Comparison of ENCODE assay signal across 9 mouse cellular contexts in the genomic region with DNA sequence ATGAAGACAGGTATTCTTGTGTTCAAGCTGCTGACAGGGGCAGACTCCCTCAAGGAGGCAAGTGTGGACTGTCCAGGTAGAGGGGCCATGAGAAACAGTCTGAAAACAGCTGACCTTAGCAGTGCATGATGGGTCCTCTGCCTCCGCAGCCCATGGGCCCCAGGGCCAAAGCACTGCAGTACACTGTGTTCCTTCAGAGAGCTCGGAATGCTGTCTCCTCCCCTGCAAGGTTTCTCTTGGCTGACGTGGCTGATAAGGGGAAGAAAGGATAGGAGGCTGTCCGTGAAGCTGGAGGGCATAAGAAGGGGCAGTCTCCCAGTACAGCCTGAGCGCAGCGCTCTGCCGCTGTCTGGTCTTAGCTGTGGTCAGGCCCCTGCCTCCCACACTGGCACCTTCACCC. TPM values are rescaled to one million over a fixed set of nuclear protein-coding genes. Genes with fewer than 3 reads are reported as not detected.
DNase-seq lines count a peak whose midpoint lies in the region; ATAC-seq and TF ChIP-seq lines count a peak whose summit lies in the region.
"Had no signal": no experiment of that assay in that cellular context is flagged by ENCODE, and none has a peak within 500 bp of the region (broad histone marks: within the 10 kb centered on the region; RNA-seq: fewer than 3 reads in every experiment).

No protein-coding gene starts in this region.

- TF ChIP-seq CTCF in liver, postnatal 0 days (IDR thresholded peaks at IDR 0.05; ENCODE audit: low read depth): no peak

- H3K4me2 ChIP-seq in liver, postnatal 0 days (ENCODE audit: low read depth, low read length): no peak overlapping the region
- no peak overlapping the region for H3K4me2 ChIP-seq in liver, embryonic 12.5 days
- H3K4me2 ChIP-seq in heart, embryonic 14.5 days (ENCODE audit: low read length): 0 out of 2 replicates have a peak overlapping the region, but pooled peaks have one; percentile 11
- no peak overlapping the region; the same call in 1 of the 2 replicates for H3K4me2 ChIP-seq in kidney, embryonic 16.5 days (replicated peaks; ENCODE audit: low read depth, low read length)
- no peak overlapping the region for H3K4me2 ChIP-seq in midbrain, embryonic 14.5 days (ENCODE audit: low read length)

- H3K9ac ChIP-seq in liver, postnatal 0 days (replicated peaks): no peak overlapping the region
- H3K9ac ChIP-seq in liver, embryonic 12.5 days: no peak overlapping the region
- H3K9ac ChIP-seq in heart, embryonic 14.5 days (ENCODE audit: low read length): peak overlapping the region; percentile 38; the same call in 1 of the 2 replicates
- H3K9ac ChIP-seq in kidney, embryonic 16.5 days (replicated peaks; ENCODE audit: low read length): peak overlapping the region; percentile 44
- no peak overlapping the region; the same call in 1 of the 2 replicates for H3K9ac ChIP-seq in midbrain, embryonic 14.5 days (replicated peaks; ENCODE audit: low read length)

- H3K27ac ChIP-seq in liver, postnatal 0 days (ENCODE audit: low read depth): no peak overlapping the region
- no peak overlapping the region for H3K27ac ChIP-seq in liver, embryonic 12.5 days
- peak overlapping the region; percentile 48 to 52; a peak in 2 of 4 replicates for H3K27ac ChIP-seq in heart, embryonic 14.5 days (replicated peaks in 1 of 2; ENCODE audit: control insufficient read depth in 1 of 2, insufficient read depth in 1 of 2, low read depth in 2 of 2, low read length in 2 of 2)
- H3K27ac ChIP-seq in kidney, embryonic 16.5 days (ENCODE audit: low read length): peak overlapping the region; percentile 88
- H3K27ac ChIP-seq in midbrain, embryonic 14.5 days (replicated peaks; ENCODE audit: low read depth, low read length): peak overlapping the region; percentile 80

- H3K27me3 ChIP-seq in liver, postnatal 0 days (ENCODE audit: insufficient read depth, low read length): no peaks in the 10 kb centered on the region
- no peaks in the 10 kb centered on the region for H3K27me3 ChIP-seq in liver, embryonic 12.5 days (replicated peaks)
- no peaks in the 10 kb centered on the region for H3K27me3 ChIP-seq in heart, embryonic 14.5 days (ENCODE audit: control insufficient read depth, insufficient read depth, low read length)
- no peaks in the 10 kb centered on the region for H3K27me3 ChIP-seq in kidney, embryonic 16.5 days (ENCODE audit: insufficient read depth, low read length)
- no peaks in the 10 kb centered on the region for H3K27me3 ChIP-seq in midbrain, embryonic 14.5 days (ENCODE audit: control insufficient read depth, insufficient read depth, low read length)
- H3K27me3 ChIP-seq: CH12.LX had no signal

- 69% methylated on average over 7 of the region's 7 CpGs for WGBS in liver, postnatal 0 days (ENCODE audit: insufficient replicate concordance)
- 56% methylated on average over 7 of the region's 7 CpGs for WGBS in liver, embryonic 12.5 days (ENCODE audit: insufficient replicate concordance)
- WGBS in heart, embryonic 14.5 days: 11% methylated on average over 7 of the region's 7 CpGs
- 22% methylated on average over 7 of the region's 7 CpGs for WGBS in kidney, embryonic 16.5 days
- 47% methylated on average over 7 of the region's 7 CpGs for WGBS in midbrain, embryonic 14.5 days

- DNase-seq in liver, postnatal 0 days: no peak
- no peak for DNase-seq in midbrain, embryonic 14.5 days
- no peak for DNase-seq in right cerebral cortex, postnatal 10 days (ENCODE audit: low spot score in 2 of 2)
- DNase-seq in right cerebral cortex, adult 18-20 months: no peak
- DNase-seq in frontal cortex, postnatal 36 days (ENCODE audit: low spot score in 2 of 2): no peak

- H3K36me3 ChIP-seq in liver, postnatal 0 days (replicated peaks; ENCODE audit: insufficient read depth, low read length): no peaks in the 10 kb centered on the region
- peaks cover 4% of the 10 kb centered on the region; the same call in 1 of the 2 replicates for H3K36me3 ChIP-seq in liver, embryonic 12.5 days
- H3K36me3 ChIP-seq in heart, embryonic 14.5 days (ENCODE audit: control insufficient read depth, insufficient read depth, low read length): 0 out of 2 replicates have a peak, but pooled peaks cover 8% of the 10 kb centered on the region
- no peaks in the 10 kb centered on the region; the same call in 1 of the 2 replicates for H3K36me3 ChIP-seq in kidney, embryonic 16.5 days (ENCODE audit: insufficient read depth, low read length)
- peaks cover 5% of the 10 kb centered on the region; the same call in 1 of the 2 replicates for H3K36me3 ChIP-seq in midbrain, embryonic 14.5 days (ENCODE audit: control insufficient read depth, insufficient read depth, low read length)

- no peak overlapping the region for H3K4me3 ChIP-seq in liver, postnatal 0 days (ENCODE audit: low read depth, low read length)
- no peak overlapping the region for H3K4me3 ChIP-seq in liver, embryonic 12.5 days
- H3K4me3 ChIP-seq in heart, embryonic 14.5 days (ENCODE audit: control insufficient read depth in 1 of 2, insufficient read depth in 1 of 2, low read depth in 1 of 2, low read length in 2 of 2): no peak overlapping the region
- no peak overlapping the region for H3K4me3 ChIP-seq in kidney, embryonic 16.5 days (ENCODE audit: low read length)
- H3K4me3 ChIP-seq in midbrain, embryonic 14.5 days (replicated peaks; ENCODE audit: low read depth, low read length): no peak overlapping the region

- H3K9me3 ChIP-seq in liver, postnatal 0 days (ENCODE audit: low read length): no peaks in the 10 kb centered on the region
- H3K9me3 ChIP-seq in liver, embryonic 12.5 days (replicated peaks): no peaks in the 10 kb centered on the region
- no peaks in the 10 kb centered on the region for H3K9me3 ChIP-seq in heart, embryonic 14.5 days (ENCODE audit: control insufficient read depth, low read length)
- H3K9me3 ChIP-seq in kidney, embryonic 16.5 days (ENCODE audit: low read length): no peaks in the 10 kb centered on the region
- H3K9me3 ChIP-seq in midbrain, embryonic 14.5 days (ENCODE audit: control insufficient read depth, low read length): no peaks in the 10 kb centered on the region

- no peak for TF ChIP-seq EP300 in liver, postnatal 0 days (IDR thresholded peaks at IDR 0.05; ENCODE audit: low read depth)

- peaks cover 6% of the 10 kb centered on the region; the same call in 1 of the 2 replicates for H3K4me1 ChIP-seq in liver, postnatal 0 days (ENCODE audit: insufficient read depth)
- peaks cover 44% of the 10 kb centered on the region for H3K4me1 ChIP-seq in liver, embryonic 12.5 days
- H3K4me1 ChIP-seq in heart, embryonic 14.5 days (ENCODE audit: control insufficient read depth in 2 of 2, insufficient read depth in 2 of 2, low read length in 2 of 2): peaks cover 43 to 54% of the 10 kb centered on the region in 2 experiments
- peaks cover 85% of the 10 kb centered on the region for H3K4me1 ChIP-seq in kidney, embryonic 16.5 days (ENCODE audit: insufficient read depth, low read length)
- peaks cover 51% of the 10 kb centered on the region for H3K4me1 ChIP-seq in midbrain, embryonic 14.5 days (ENCODE audit: control insufficient read depth, insufficient read depth, low read length)

- peak; percentile 25; the same call in 1 of the 2 replicates for ATAC-seq in liver, postnatal 0 days
- no peak for ATAC-seq in liver, embryonic 12.5 days
- ATAC-seq in heart, embryonic 14.5 days (ENCODE audit: insufficient number of reproducible peaks, insufficient read depth, low FRiP score, low read depth): peak; percentile 49
- ATAC-seq in kidney, embryonic 16.5 days (ENCODE audit: low FRiP score, low TSS enrichment): peak; percentile 46
- peak; percentile 34; the same call in 1 of the 2 replicates for ATAC-seq in midbrain, embryonic 14.5 days (ENCODE audit: low FRiP score, low TSS enrichment)

RNA-seq across cellular contexts. Expression of a gene that starts 54.9 kb away (rescaled TPM):
- polyA plus RNA-seq in liver, postnatal 0 days (2015; fragmentation: Nextera tagmentation; extraction: Ambion mirVana): 2.3 TPM in 2 replicates
- polyA plus RNA-seq in liver, embryonic 12.5 days (2016; fragmentation: Nextera tagmentation; extraction: Ambion mirVana): 2.1 and 3.1 TPM in 2 replicates
- 10.2 and 10.8 TPM in 2 replicates for polyA plus RNA-seq in heart, embryonic 14.5 days (2014; fragmentation: Nextera tagmentation; extraction: Ambion mirVana)
- polyA plus RNA-seq in kidney, embryonic 16.5 days (2015; fragmentation: Nextera tagmentation; extraction: Ambion mirVana): 18.4 and 18.9 TPM in 2 replicates
- 5.4 and 6.8 TPM in 2 replicates for polyA plus RNA-seq in midbrain, embryonic 14.5 days (2014; fragmentation: Nextera tagmentation; extraction: Ambion mirVana)

Comparison
In these comparisons a context has a peak if more than half of its experiments do, and no peak if none do; other contexts are left out.
1. H3K27ac ChIP-seq: peak in heart, embryonic 14.5 days (2 of 2), kidney, embryonic 16.5 days (single experiment) and midbrain, embryonic 14.5 days (single experiment); none in liver, postnatal 0 days (single experiment) and liver, embryonic 12.5 days (single experiment).
2. H3K9ac ChIP-seq: peak in heart, embryonic 14.5 days (single experiment) and kidney, embryonic 16.5 days (single experiment); none in liver, postnatal 0 days (single experiment), liver, embryonic 12.5 days (single experiment) and midbrain, embryonic 14.5 days (single experiment).